Mouse (Mus musculus): ENCODE results near the gene Tbrg4. TPM values are rescaled to one million over a fixed set of nuclear protein-coding genes. Genes with fewer than 3 reads are reported as not detected.
"Not testable (repeated sequence)": the region's sequence is repeated elsewhere in the genome, so short reads cannot be mapped to it uniquely, and the experiment has no call there.

The Tbrg4 gene
- total RNA-seq (2021): 10 to 100 TPM; 93.4 to 98.4 TPM

DNA sequence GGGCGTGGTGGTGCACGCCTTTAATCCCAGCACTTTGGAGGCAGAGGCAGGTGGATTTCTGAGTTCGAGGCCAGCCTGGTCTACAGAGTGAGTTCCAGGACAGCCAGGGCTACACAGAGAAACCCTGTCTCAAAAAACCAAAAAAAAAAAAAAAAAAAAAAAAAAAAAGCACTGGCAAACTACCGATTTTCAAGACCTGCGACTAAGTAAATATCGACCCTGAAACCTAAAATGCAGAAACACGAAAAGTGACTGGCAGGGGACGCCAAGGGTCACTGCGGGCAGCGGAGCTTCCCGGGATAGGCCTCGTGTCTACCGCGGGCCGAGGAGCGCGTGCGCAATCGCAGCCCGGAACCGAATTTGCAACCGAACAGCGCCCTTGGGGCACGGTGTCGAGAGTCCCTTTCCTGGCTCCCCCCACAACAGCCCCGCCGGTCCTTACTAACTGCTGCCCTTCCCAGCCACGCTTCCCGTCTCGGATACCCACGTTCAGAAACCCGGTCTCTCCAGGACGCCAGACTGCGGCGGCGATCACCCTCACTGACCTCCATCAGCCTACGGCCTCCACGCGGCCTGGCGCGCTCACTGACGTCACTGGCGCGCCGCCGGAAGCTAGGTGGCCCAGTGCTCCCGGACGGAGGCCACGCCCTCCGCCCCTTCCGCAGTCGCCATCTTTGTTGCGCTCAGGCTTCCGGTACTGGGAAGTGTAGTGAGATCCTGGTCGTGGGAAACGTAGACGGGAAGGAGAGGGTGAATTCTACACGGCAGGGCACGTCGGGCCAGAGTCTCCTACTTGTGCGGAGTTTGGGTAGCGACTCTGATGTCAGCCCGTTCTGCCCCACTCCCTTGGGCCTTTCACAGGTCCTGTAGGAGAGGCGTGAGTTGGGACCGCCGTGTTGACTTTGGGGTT lies at the start of gene Tbrg4:
Gene Tbrg4, minus strand, starts transcription at position 590 of the 910 bp plus-strand sequence.
- DNase-seq: peak; percentile 93 to 96
- intact Hi-C loops (cut with DNase I): loop anchor here (1.0 to 5.0 kb wide), 4 partner anchors 79 to 258 kb away; partner anchors contain the start of genes Ccm2 and Purb

DNA sequence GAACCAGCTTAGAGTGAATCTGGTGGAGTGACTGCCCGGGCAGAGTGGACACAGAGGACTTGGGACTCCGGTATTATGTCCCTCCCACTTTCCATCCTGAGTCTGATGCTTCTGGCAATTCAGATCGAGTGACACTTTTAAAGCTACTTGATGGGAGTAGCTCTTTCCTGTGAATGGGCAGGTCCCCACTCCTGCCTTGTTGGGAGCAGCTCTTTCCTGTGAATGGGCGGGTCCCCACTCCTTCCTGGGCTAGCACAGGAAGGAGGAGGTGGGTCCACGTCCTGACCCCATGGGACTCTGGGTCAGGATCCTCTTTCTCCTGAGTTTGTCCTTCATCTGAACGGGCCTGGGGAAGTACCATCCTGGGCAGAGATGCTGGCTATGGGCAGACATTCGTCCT lies 49.5 kb upstream of the Tbrg4 start:
- intact Hi-C loops (cut with DNase I): no loop called here
- peak; percentile 24 to 26 for DNase-seq

DNA sequence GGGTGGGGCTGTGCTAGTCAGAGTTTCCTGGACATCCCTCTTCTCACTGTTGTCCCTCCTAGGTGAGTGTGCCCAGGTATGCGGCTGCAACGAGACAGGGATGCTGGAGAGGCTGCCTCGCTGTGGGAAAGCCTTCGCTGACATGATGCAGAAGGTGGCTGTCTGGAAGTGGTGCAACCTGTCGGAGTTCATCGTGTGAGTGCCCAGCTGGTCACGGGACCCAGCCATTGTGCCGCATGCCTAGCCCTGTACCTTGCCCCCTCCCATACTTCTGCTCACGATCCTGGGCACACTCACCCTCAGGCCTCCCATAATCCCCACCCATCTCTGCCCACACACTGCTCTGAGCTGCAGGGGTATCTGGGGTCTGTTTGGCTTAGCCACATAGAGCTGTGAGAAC lies 48.8 kb upstream of the Tbrg4 start:
- DNase-seq: no peak
- intact Hi-C loops (cut with DNase I): no loop called here

DNA sequence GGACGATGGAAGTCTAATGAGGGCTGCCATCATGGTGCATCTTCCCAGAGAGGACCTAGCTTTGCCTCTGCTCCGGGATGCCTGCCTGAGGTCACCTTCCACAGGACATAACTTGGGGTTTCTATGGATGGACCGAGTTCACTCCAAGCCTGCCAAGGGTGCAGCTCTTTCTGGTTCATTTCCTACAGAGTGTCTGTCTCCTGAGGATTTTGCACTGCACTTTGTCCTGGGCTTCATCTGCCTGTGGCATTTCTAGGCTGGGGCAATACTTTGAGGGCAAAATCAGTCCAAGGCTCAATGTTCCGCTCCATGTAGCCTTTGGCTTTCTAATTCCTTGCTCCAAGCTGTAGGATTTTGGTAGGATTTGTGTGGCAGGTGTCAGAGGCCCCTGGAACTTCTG lies 45.0 kb upstream of the Tbrg4 start:
- intact Hi-C loops (cut with DNase I): no loop called here
- DNase-seq: no peak

DNA sequence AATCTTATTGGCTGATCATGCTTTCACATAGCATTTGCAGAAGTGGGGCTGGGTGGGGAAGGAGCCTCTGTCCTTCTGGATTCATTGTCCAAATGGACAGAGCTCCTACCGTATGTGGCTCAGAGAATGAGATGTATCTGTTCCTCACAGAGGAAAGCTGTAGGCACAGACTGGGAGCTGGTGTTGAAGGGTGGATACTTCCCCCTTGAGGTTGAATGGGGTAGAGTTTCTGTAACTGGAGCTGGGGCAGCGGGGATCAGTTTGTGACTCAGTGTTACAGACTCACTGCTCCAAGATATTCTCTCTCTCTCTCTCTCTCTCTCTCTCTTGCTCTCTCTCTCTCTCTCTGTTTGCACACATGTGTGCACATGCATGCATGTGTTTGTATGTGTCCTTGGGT lies 44.2 kb upstream of the Tbrg4 start:
- no peak for DNase-seq
- intact Hi-C loops (cut with DNase I): no loop called here

DNA sequence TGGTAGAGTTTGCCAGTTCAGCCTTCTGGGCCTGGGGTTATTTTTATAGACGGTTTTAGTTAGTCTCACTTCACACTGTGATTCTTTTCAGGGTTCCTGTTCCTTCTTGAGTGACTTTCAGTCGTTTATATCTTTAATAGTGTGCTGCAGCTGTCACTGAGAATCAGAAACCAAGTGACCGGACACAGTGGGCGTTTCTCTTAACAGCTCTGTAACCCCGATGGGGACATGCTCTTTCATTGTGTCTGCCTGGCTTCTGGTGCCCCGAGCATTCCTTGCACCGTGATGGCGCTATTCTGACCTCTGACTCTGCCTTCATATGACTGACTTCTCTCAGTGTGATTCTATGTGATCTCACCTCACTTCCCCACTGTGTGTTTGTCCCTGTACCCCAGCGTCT lies 43.2 kb upstream of the Tbrg4 start:
- intact Hi-C loops (cut with DNase I): no loop called here
- no peak for DNase-seq

DNA sequence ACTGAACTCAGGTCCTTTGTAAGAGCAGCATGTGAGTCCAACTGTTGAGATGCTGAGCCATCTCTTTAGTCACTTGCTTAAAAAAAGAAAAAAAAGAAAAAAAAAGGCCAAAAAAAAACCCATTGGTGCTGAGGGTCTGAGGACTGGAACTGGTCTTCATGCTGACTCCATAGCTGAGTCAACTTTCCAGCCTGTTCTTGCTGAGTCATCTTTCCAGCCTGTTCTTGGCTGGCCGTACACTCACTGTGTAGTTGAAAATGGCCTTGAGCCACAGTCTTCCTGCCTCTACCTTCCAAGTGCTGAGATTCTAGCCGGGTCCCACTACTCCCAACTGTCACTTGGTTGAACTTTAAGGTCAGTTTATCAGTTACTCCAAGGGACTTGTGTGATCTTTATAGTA lies 40.8 kb upstream of the Tbrg4 start:
- intact Hi-C loops (cut with DNase I): no loop called here

DNA sequence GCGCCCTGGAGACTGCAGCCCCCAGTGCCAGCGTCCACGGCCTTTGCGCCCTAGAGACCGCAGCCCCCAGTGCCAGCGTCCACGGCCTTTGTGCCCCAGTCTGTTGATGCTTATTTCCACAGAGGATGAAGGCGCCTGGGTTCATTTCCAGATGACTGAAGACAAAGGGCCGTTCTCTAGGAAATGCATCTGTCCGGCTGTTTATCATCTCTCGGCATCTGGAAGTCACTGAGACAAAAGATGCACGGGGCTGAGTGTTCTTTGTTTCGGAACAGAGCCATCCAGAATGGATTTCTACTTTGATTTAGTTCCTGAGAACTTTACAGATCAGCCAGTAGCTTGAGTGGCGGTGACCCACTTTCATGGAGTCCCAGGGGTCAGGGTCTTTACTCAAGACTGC lies 35.3 kb upstream of the Tbrg4 start:
- intact Hi-C loops (cut with DNase I): no loop called here
- DNase-seq: no peak

More for the DNA sequence above, 40.8 kb upstream of the Tbrg4 start:
- DNase-seq: no peak

DNA sequence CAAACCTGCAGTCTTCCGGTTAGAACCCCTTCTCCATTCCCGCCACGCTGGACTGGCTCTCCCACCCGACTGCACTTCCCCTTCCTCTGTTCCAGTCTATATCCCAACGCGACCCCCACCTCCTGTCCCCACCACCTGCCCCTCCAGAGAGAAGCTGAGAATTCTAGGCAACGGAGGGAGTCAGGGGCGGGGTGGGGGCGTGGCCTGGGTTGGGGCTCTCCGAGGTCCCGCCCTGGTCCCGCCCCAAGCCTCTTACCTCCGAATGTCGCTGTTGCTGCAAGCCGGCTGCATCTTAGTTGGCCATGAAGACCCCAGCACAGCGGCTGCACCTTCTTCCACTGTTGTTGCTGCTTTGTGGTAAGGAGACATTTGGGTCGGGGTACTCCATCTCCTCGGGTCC lies 32.4 kb upstream of the Tbrg4 start, which contains the start of gene Ramp3:
Gene Ramp3, plus strand, starts transcription at position 251 of the 400 bp plus-strand sequence.
- peak in 1 of 2 experiments; percentile 23 for DNase-seq
- intact Hi-C loops (cut with DNase I): loop anchor here (5.0 kb wide), 3 partner anchors 39 to 1749 kb away; no protein-coding TSS in a partner anchor

DNA sequence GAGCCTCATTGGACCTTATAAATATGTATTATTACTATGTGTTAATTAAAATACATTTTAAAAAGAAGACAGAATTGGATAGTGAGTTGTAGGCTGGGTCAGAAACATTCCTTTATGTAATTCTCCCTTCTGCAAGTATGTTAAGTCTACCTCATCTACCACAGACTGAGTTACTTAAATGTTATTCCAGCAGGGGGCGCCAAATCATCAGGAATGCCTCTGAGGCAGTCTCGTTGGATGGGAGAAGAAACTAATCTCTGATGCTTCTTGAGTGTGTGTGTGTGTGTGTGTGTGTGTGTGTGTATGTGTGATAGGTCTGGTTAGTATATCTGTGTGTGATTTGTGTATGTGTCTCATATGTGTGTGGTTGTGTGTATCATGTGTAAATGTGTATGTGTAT lies 29.0 kb upstream of the Tbrg4 start:
- intact Hi-C loops (cut with DNase I): loop anchor here (1.0 to 5.0 kb wide), 6 partner anchors 42 to 1752 kb away; no protein-coding TSS in a partner anchor
- DNase-seq: peak; percentile 77 to 83

DNA sequence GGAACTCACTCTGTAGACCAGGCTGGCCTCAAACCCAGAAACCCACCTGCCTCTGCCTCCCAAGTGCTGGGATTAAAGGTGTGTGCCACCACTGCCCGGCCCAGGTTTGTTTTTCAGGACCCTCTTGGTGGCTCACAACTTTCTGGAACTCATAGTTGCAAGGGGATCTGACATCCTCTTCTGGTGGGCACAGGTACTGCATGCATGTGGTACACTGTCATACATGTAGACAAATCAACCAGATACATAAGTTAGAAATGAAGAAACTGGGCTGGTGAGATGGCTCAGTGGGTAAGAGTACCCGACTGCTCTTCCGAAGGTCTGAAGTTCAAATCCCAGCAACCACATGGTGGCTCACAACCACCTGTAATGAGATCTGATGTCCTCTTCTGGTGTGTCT lies 27.1 kb upstream of the Tbrg4 start:
- DNase-seq; intact Hi-C loops (cut with DNase I): not testable (repeated sequence)

DNA sequence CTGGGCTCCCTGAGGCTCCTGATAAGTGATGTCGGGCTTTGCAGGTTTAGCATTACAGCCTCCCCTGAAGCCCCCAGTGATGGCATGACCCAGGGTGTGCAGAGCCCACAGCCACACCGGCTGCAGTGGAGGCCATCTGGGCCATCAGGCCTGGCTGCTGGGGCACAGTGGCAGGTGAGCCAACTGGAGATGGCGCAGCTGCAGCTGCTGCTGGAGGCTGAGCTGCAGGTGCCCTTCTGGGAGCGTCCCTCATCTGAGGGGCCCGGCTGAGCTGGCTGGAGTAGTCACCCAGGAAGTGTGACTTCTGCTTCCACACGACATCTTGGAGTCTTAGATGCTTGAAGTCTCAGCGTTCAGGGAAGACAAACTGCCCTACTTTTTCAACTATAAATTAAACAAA lies 24.7 kb upstream of the Tbrg4 start:
- intact Hi-C loops (cut with DNase I): no loop called here
- DNase-seq: no peak

DNA sequence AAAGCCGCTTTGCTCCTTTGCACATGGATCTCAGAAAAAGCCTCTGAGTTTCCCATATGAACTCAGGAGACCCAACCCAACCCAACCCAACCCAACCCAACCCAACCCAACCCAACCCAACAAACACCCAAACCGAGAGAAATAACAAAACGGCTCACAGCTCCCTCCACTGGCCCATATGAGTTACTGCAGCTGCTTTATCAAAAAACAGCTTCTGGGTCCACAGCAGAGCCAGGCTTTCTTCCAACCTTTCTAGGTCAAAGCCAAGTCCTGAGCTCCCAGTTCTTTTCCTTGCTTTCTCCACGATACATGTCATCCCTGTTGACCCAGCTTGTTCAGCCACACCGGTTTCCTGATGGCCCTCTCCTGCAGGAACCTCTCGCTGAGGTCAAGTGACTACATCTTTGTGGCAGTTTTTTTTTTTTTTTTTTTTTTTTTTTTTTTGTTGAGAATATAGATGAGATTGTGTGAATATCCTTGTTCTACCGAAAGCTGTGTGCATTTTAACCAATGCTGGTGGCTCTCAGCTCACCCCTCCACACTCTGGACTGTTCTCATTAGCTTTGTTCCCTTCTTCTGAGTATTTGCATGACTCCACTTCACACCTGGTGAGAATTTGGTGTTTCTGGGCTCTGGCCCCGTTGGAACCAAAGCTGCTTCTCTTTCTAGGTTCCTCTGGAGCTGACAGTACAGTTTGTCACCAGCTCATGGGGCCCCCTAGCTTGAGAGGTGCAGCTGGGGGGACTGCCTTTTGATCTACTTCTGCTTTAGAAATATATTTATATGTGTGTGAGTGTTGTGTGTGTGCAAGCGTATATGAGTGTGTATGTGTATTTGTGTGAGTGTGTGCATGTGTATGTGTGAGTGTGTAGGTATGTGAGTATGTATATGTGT lies 22.2 kb upstream of the Tbrg4 start:
- DNase-seq: no peak
- intact Hi-C loops (cut with DNase I): no loop called here

DNA sequence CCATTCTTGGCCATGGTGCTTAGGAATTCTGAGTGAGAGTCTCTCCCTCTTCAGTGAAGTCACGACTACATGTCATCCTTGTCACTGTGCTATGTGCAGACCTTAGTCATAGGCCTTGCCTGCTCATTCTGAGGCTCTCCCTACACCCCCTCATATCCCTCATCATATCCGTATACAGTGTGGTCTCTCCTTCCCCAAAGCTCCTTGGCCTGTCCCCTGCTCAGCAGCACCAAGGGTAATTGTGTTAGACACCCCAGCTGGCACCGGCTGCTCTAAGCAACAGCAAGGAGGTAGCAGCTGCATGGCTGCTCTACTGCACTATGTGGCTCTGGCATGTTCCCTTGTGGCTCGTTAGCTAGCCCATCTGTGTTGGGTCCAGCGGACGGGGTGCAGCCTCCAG lies 18.7 kb upstream of the Tbrg4 start:
- DNase-seq: no peak
- intact Hi-C loops (cut with DNase I): no loop called here

DNA sequence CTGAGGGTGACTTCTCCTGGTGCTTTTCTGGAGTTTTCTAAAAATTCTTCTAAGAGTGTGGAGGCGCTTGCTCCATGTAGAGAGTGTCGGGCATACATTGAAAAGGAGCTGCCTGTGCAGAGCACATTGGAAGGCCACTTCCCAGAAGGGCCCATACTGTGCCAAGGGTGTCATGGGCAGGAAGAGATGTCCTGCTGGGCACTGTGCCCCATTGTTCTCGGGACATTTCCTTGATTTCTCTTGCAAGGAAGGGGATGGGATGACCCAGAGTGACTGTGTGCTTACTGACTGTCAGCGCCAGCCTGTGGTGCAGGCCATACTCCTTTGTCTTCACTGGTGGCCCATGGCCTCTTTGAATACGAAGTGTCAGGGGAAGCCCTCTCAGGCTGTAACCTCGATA lies 13.2 kb upstream of the Tbrg4 start:
- no peak for DNase-seq
- intact Hi-C loops (cut with DNase I): no loop called here

DNA sequence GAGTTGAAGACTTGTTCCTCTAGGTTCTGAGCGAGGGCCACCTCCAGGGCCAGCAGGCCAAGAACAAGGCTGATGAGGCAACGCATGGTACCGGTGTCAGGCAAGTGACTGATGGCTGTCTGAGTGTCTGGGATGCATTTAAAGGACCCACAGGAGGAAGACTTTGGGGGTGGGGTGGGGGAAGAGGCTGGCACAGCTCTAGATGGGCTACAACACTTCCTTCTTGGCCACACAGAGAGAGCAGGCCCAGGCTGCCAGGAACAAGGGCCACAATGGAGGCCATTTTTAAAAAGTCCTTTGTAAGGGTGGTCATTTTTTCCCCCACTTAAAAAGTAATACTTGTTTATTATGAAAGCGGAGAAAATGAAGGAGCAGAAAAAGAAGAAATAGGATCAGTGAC lies 12.7 kb upstream of the Tbrg4 start, which contains the start of gene Wap:
Gene Wap, minus strand, starts transcription at position 101 of the 400 bp plus-strand sequence.
- intact Hi-C loops (cut with DNase I): no loop called here
- DNase-seq: no peak

DNA sequence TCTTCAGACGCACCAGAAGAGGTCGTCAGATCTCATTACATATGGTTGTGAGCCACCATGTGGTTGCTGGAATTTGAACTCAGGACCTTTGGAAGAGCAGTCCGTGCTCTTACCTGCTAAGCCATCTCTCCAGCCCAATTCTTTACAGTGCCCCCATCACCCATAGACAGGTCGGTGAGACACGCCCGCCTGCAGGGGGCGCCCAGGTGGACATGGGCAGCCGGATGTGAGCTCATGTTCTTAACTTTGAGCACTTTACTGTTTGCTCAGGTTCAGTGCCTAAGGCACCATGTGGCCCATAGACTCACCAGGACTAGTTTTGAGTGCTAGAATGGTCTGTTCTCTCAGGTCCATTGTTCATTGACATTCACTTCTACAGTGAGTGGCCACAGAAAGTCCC lies 10.3 kb upstream of the Tbrg4 start:
- intact Hi-C loops (cut with DNase I): no loop called here
- no peak for DNase-seq

DNA sequence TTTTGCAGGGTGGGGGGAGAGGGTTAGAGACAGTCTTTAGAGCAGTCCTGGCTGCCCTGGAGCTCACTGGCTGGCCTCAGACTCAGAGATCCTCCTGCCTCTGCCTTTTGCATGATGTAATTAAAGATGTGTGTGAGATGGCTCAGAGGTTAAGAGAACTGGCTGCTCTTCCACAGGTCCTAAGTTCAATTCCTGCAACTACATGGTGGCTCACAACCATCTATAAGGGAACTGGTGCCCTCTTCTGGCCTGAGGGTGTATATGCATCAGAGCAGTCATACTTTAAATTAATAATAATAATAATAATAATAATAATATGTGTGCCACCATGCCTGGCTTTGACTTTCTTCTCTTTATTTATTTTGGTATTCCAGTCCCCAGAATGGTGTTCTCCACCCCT lies 3.8 kb upstream of the Tbrg4 start:
- peak; percentile 29 to 31 for DNase-seq
- intact Hi-C loops (cut with DNase I): loop anchor here (5.0 kb wide), 3 partner anchors 102 to 262 kb away; partner anchors contain the start of gene Purb

DNA sequence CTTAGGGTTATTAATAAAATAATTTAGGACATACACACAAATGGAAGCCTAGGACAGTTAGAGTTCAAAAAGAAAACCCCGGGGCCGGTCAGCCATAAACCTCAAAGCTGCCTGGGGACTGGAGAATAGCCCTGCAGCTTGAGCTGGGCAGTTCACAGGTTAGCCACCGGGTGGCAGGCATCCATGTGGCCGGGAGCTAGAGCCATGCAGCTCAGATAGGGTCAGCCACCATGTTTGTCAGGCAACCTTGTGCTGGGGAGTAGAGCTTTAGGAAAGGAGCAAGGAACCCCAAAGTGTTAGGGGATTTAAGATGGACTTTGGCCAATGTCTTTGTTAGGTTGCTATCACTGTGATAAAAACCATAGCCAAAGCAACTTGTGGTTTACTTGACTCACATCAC lies 2.7 kb upstream of the Tbrg4 start:
- DNase-seq: peak; percentile 33 to 39
- intact Hi-C loops (cut with DNase I): loop anchor here (5.0 kb wide), 3 partner anchors 101 to 261 kb away; partner anchors contain the start of gene Purb

DNA sequence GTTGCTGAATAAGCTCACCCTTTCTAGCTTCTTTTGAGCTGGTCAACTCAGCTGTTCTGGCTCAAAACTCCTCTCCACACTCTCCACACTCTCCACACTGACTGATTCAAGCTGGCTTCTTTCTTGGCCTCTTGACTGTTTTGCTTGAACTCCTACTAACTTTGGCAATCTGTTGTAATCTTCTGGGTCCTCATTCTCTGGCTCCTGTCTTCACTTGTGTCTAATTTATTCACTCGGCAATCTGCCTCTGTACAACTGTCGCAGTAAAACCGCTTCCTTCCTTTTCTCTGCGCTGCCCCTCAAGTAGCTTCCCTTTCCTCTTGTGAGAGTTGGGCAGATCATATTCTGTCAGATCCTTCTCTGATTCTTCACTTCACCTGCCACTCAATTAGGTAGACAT lies 1.9 kb upstream of the Tbrg4 start:
- no peak for DNase-seq

DNA sequence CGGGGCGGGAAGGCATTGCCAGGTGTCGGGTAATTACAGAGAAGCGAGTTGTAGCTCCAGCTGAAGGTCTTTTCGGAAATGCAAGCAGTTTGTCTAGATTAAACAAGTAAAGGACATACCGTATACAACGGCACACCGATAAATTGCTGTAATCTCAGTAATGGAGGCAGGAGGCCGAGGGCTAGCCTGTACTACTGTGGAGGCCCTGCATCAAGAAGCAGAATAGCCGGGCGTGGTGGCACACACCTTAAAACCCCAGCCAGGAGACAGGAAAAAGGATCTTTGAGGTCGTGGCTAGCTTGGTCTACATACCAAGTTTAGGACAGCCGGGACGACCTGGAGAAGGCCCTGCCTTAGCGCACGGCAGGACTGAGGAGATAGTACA lies 513 bp upstream of the Tbrg4 start:
- no peak for DNase-seq
- intact Hi-C loops (cut with DNase I): loop anchor here (1.0 to 5.0 kb wide), 4 partner anchors 80 to 259 kb away; partner anchors contain the start of genes Ccm2 and Purb

More for the DNA sequence above, 1.9 kb upstream of the Tbrg4 start:
- intact Hi-C loops (cut with DNase I): loop anchor here (5.0 kb wide), 3 partner anchors 100 to 260 kb away; partner anchors contain the start of gene Purb
